Mouse (Mus musculus) ES-Bruce4 (cell line): ENCODE results near the gene Ppm1e.
A peak's percentile ranks its signal among the peaks of the same experiment; 100 is the strongest.

Experiments
- CTCF ChIP-seq: IDR thresholded peaks from one replicate; pipeline ENCODE4 v1.8.1; 2011; ENCODE audit warnings: low read depth, low read length
- EP300 ChIP-seq: IDR thresholded peaks from 2 replicates; pipeline ENCODE4 v1.6.1; 2011; ENCODE audit warnings: low read depth, low read length; ENCODE audit not compliant: insufficient read depth
- POLR2A ChIP-seq: IDR thresholded peaks from one replicate; pipeline ENCODE4 v1.8.1; 2011; ENCODE audit warnings: low read length; ENCODE audit not compliant: insufficient read depth

- TF ChIP-seq CTCF: no peak
- TF ChIP-seq POLR2A: peak; percentile 31
- TF ChIP-seq EP300: no peak
Observed at GRCm38 (mm10) chr11:87404876-87405275, 46.1 kb upstream of the Ppm1e start, which contains the start of the genes Rad51c and Tex14.
